Mouse (Mus musculus): ENCODE data around the gene Chd3. TPM values are rescaled to one million over a fixed set of nuclear protein-coding genes. Genes with fewer than 3 reads are reported as not detected.

Gene Chd3
- polyA plus RNA-seq, 1 experiment from 2014 or later, result 39.4 TPM

DNA sequence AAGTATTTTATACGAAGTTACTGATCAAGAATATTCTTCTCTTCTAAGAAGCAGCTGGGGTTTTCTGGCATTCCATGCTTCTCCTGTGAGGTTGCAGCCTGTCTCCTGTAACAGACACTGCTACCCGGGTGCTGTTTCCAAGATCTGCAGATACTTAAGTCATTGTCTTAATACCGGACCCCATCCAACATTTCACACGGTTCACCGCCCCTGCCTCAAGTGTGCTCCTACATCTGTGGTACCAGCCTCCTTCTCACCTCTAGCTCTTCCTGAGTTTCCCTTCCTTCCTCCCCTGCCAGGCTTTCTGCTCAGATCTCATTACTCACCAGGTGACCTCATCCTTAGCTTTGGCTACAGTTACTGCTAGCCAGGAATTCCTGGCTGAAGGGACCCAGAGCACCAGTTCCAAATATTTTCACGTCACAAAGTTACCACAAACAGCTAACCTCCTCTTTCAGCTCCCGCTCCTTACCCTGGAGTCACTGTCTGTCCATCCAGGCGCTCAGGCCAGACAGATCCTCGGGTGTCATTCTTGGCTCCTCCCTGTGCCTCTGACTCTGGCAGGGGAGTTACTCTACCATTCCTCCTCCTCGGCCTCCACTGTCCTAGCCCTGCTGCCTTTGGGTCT, 13.4 kb upstream of the Chd3 start:
- no peak overlapping the region for H3K9ac ChIP-seq (ENCODE audit: low read length)
- no peaks in the 10 kb centered on the region for H3K9me3 ChIP-seq (ENCODE audit: control insufficient read depth, low read length)
- WGBS, result 74% methylated on average over 10 of the region's 10 CpGs
- H3K27ac ChIP-seq (ENCODE audit: low read depth, low read length), result no peak overlapping the region
- no peaks in the 10 kb centered on the region for H3K4me1 ChIP-seq (ENCODE audit: control insufficient read depth, insufficient read depth, low read length)
- no peaks in the 10 kb centered on the region for H3K27me3 ChIP-seq (ENCODE audit: control insufficient read depth, insufficient read depth, low read length)
- no peaks in the 10 kb centered on the region for H3K36me3 ChIP-seq (ENCODE audit: control insufficient read depth, insufficient read depth, low read length)
- H3K4me3 ChIP-seq (ENCODE audit: low read depth, low read length), result no peak overlapping the region
- DNase-seq (ENCODE audit: low spot score, missing footprints) (no peak), ATAC-seq (ENCODE audit: low FRiP score) (no peak)
- no peak overlapping the region for H3K4me2 ChIP-seq

DNA sequence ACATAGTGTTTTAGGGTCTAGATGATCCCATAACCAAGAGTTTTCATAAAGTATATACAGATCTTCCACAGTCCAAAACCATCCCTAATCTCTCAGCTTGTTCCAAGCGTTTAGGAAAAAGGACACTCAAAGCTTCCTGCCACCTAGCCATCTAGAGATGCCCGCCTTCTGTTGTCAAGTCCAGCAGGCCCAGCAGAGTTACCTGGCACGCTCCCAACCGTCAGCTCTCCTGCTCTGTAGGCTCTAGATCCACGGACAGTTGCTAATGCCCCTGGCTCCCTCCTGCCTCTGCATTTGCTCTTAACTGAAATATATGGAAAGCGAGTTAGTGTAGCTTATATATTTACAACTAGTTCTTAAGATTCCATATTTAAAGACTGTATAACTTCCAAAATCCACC, 12.2 kb upstream of the Chd3 start:
- no peak overlapping the region for H3K9ac ChIP-seq (ENCODE audit: low read length)
- H3K4me1 ChIP-seq (ENCODE audit: control insufficient read depth, insufficient read depth, low read length), result no peaks in the 10 kb centered on the region
- ATAC-seq (ENCODE audit: low FRiP score), result no peak
- H3K4me3 ChIP-seq (ENCODE audit: low read depth, low read length), result no peak overlapping the region
- H3K36me3 ChIP-seq (ENCODE audit: control insufficient read depth, insufficient read depth, low read length), result no peaks in the 10 kb centered on the region
- DNase-seq (ENCODE audit: low spot score, missing footprints), result no peak
- no peak overlapping the region for H3K27ac ChIP-seq (ENCODE audit: low read depth, low read length)
- 87% methylated on average over 6 of the region's 6 CpGs for WGBS
- H3K4me2 ChIP-seq, result no peak overlapping the region
- no peaks in the 10 kb centered on the region for H3K27me3 ChIP-seq (ENCODE audit: control insufficient read depth, insufficient read depth, low read length)
- H3K9me3 ChIP-seq (ENCODE audit: control insufficient read depth, low read length), result no peaks in the 10 kb centered on the region

DNA sequence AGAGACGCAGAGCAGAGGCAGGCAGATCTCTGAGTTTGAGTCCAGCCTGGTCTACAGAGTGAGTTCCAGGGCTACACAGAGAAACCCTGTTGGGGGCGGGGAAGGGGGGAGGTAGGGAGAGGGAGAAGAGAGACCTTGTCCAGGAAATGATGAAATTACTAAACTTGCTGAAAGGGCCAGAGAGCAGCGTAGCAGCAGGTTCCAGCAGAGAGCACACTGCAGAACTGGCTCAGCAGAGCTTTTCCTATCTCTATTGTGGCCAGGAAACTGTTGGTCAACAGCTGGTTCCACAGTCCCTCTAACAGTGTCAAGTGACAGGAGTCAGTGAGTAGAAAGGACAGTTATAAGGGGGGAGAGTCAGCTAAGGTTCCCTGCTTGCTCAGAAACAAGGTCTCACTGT, 10.4 kb upstream of the Chd3 start:
- Histone ChIP-seq H3K4me1 (ENCODE audit: control insufficient read depth, insufficient read depth, low read length) (no peaks in the 10 kb centered on the region), H3K27ac (ENCODE audit: low read depth, low read length) (no peak overlapping the region), H3K4me2 (no peak overlapping the region), H3K9ac (ENCODE audit: low read length) (no peak overlapping the region), H3K27me3 (ENCODE audit: control insufficient read depth, insufficient read depth, low read length) (no peaks in the 10 kb centered on the region), H3K36me3 (ENCODE audit: control insufficient read depth, insufficient read depth, low read length) (no peaks in the 10 kb centered on the region), H3K4me3 (ENCODE audit: low read depth, low read length) (no peak overlapping the region), H3K9me3 (ENCODE audit: control insufficient read depth, low read length) (no peaks in the 10 kb centered on the region)
- 99% methylated on average over 3 of the region's 3 CpGs for WGBS
- ATAC-seq (ENCODE audit: low FRiP score) (no peak), DNase-seq (ENCODE audit: low spot score, missing footprints) (no peak)

DNA sequence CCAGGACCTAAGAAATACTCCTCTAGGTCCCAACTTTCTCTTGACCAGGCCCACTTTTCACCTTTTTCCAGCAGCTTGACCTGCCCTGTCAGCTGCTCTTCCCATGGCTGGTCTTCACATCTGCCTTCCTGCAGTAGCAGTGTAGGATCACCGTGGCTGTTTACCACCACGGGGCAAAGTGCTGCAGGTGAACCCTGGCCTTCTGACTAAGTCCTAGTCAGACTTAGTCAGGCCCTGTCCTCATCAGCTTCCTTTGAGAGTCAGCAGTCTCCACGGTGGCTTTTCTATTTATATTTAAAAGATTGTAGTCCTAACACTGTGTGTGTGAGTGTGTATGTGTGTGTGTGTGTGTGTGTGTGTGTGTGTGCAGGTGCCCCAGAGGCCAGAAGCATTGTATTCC, 8.6 kb upstream of the Chd3 start:
- WGBS, result 83% methylated on average over 3 of the region's 3 CpGs
- DNase-seq (ENCODE audit: low spot score, missing footprints) (no peak), ATAC-seq (ENCODE audit: low FRiP score) (no peak)
- H3K4me2 ChIP-seq, result no peak overlapping the region
- H3K4me3 ChIP-seq (ENCODE audit: low read depth, low read length), result no peak overlapping the region
- H3K27ac ChIP-seq (ENCODE audit: low read depth, low read length), result no peak overlapping the region
- H3K36me3 ChIP-seq (ENCODE audit: control insufficient read depth, insufficient read depth, low read length), result no peaks in the 10 kb centered on the region
- no peak overlapping the region for H3K9ac ChIP-seq (ENCODE audit: low read length)
- no peaks in the 10 kb centered on the region; the same call in 1 of the 2 replicates for H3K4me1 ChIP-seq (ENCODE audit: control insufficient read depth, insufficient read depth, low read length)
- H3K9me3 ChIP-seq (ENCODE audit: control insufficient read depth, low read length), result no peaks in the 10 kb centered on the region; the same call in 1 of the 2 replicates
- H3K27me3 ChIP-seq (ENCODE audit: control insufficient read depth, insufficient read depth, low read length), result no peaks in the 10 kb centered on the region

DNA sequence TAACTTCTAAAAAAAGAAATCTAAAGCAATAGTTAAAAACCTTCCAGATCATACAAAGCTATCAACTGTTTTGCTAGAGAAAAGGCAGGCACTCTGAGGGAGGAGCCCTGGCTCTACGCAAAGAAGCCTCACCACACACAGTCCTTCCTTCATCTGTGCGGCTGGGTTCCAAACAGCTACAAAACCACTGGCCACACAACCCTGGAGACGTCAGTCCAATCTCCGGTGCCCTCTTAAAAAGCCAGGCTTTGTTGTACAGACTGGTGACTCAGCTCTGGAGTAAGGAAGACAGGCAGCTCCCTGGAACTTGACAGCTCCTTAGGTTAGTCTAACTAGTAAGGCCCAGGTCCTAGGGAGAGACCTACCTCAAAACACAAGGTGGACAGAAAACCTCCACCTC, 6.4 kb upstream of the Chd3 start:
- Histone ChIP-seq H3K9ac (ENCODE audit: low read length) (no peak overlapping the region), H3K27ac (ENCODE audit: low read depth, low read length) (no peak overlapping the region), H3K36me3 (ENCODE audit: control insufficient read depth, insufficient read depth, low read length) (no peaks in the 10 kb centered on the region), H3K4me3 (ENCODE audit: low read depth, low read length) (no peak overlapping the region), H3K9me3 (ENCODE audit: control insufficient read depth, low read length) (no peaks in the 10 kb centered on the region; the same call in 1 of the 2 replicates), H3K27me3 (ENCODE audit: control insufficient read depth, insufficient read depth, low read length) (no peaks in the 10 kb centered on the region), H3K4me1 (ENCODE audit: control insufficient read depth, insufficient read depth, low read length) (peaks cover 11% of the 10 kb centered on the region), H3K4me2 (no peak overlapping the region)
- no peak for ATAC-seq (ENCODE audit: low FRiP score)
- whole genome bisulfite sequencing, result 91% methylated on average over 4 of the region's 4 CpGs
- DNase-seq (ENCODE audit: low spot score, missing footprints), result no peak

DNA sequence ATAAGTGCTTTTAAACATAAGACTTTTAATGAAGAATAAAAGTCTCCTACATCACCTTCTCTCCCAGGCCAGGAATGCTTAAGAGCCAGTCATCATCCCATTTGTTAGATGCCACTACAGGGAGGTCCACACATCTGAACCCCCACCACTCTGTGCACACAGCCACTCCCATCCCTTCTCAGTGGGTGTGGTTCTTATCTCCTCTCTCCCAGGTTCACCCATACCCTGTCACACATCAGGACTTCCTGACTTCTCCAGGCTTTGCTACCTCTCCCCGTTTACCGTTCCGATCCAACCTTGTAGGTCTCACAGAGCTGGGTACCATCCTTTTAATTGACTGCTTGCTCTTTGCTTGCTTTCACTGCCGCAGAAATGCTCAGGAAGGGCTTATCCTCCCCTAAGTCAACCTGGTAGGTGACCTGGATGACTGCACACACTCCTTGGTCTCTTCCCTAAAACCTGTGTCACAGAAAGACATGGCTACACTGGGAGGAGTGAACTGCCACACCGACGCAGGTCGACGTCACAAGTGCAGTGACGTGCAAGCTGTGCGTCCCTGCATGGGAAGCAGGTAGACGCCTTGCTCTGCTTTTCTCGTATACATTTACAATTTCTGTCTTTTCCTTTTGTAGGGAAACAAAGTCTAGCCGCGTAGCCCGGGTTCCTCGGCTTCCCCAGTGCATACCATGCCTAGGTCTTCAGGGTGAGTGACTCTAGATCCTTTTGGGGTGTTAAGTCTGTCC, 4.2 kb upstream of the Chd3 start:
- Histone ChIP-seq H3K36me3 (ENCODE audit: control insufficient read depth, insufficient read depth, low read length) (no peaks in the 10 kb centered on the region), H3K4me1 (ENCODE audit: control insufficient read depth, insufficient read depth, low read length) (peaks cover 18% of the 10 kb centered on the region), H3K4me2 (no peak overlapping the region), H3K27ac (ENCODE audit: low read depth, low read length) (no peak overlapping the region), H3K27me3 (ENCODE audit: control insufficient read depth, insufficient read depth, low read length) (no peaks in the 10 kb centered on the region), H3K9me3 (ENCODE audit: control insufficient read depth, low read length) (no peaks in the 10 kb centered on the region; the same call in 1 of the 2 replicates), H3K9ac (ENCODE audit: low read length) (no peak overlapping the region), H3K4me3 (ENCODE audit: low read depth, low read length) (no peak overlapping the region)
- DNase-seq (ENCODE audit: low spot score, missing footprints) (no peak), ATAC-seq (ENCODE audit: low FRiP score) (no peak)
- WGBS, result 89% methylated on average over 16 of the region's 16 CpGs

DNA sequence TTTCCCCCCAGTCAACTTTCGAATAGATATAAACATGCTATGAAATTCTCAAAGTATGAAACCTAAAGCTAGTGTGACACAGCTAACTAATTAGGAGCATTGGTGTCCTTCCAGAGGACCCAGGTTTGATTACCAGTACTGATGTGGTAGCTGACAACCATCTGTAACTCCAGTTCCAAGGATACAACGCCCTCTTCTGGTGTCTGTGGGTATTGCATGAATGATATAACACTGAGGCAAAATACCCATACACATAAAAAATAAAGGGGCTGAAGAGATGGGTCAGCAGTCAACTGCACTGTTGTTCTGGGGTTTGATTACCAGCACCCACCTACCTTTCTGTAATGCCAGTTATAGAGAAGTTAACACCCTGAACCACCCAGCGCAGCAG, 3.6 kb upstream of the Chd3 start:
- H3K9me3 ChIP-seq (ENCODE audit: control insufficient read depth, low read length), result no peaks in the 10 kb centered on the region; the same call in 1 of the 2 replicates
- no peak overlapping the region for H3K4me3 ChIP-seq (ENCODE audit: low read depth, low read length)
- ATAC-seq (ENCODE audit: low FRiP score) (no peak), DNase-seq (ENCODE audit: low spot score, missing footprints) (no peak)
- no peak overlapping the region for H3K27ac ChIP-seq (ENCODE audit: low read depth, low read length)
- H3K4me2 ChIP-seq, result no peak overlapping the region
- peaks cover 22% of the 10 kb centered on the region for H3K4me1 ChIP-seq (ENCODE audit: control insufficient read depth, insufficient read depth, low read length)
- no peak overlapping the region for H3K9ac ChIP-seq (ENCODE audit: low read length)
- H3K27me3 ChIP-seq (ENCODE audit: control insufficient read depth, insufficient read depth, low read length), result no peaks in the 10 kb centered on the region
- H3K36me3 ChIP-seq (ENCODE audit: control insufficient read depth, insufficient read depth, low read length), result no peaks in the 10 kb centered on the region
- 66% methylated on average over 3 of the region's 3 CpGs for WGBS

DNA sequence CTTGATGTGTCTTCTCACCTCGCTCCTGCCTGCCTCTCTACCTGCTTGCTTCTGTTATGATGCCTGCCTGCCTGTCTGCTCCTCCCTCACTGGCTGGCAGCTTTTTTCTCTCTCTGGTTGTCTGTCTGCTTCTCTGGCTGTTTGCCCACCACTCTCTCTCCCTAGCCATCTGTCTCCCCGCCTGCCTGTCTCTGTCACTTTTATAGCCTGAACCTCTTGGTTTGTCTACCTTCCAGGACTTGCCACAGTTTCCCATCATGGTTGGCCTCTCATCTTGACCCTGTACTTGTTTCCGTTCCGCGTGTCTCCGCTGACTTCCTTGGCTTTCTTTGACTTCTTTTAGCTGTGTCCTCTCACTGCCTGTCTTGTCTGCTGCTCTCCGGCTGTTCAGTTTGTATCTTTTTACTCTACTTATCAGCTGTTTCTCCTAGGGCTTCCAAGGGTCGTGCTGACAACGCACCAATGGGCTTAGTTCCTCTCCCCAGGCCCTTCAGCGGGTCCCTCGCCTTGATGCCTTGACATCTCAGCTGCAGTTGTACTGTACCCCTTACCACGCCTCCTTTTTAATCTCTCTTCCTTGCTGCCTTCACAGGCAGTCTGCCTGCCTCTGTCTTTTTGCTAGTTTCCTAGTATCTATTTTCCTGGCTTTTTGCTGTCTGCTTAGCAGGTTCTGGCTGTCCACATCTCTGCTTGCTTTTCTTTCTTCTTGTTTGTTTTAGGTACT, 3.0 kb upstream of the Chd3 start:
- Histone ChIP-seq H3K4me2 (no peak overlapping the region), H3K4me1 (ENCODE audit: control insufficient read depth, insufficient read depth, low read length) (peaks cover 27% of the 10 kb centered on the region), H3K4me3 (ENCODE audit: low read depth, low read length) (no peak overlapping the region), H3K36me3 (ENCODE audit: control insufficient read depth, insufficient read depth, low read length) (no peaks in the 10 kb centered on the region), H3K27me3 (ENCODE audit: control insufficient read depth, insufficient read depth, low read length) (no peaks in the 10 kb centered on the region), H3K9ac (ENCODE audit: low read length) (no peak overlapping the region), H3K9me3 (ENCODE audit: control insufficient read depth, low read length) (no peaks in the 10 kb centered on the region; the same call in 1 of the 2 replicates), H3K27ac (ENCODE audit: low read depth, low read length) (no peak overlapping the region)
- ATAC-seq (ENCODE audit: low FRiP score), result no peak
- no peak for DNase-seq (ENCODE audit: low spot score, missing footprints)
- 68% methylated on average over 12 of the region's 12 CpGs for WGBS

DNA sequence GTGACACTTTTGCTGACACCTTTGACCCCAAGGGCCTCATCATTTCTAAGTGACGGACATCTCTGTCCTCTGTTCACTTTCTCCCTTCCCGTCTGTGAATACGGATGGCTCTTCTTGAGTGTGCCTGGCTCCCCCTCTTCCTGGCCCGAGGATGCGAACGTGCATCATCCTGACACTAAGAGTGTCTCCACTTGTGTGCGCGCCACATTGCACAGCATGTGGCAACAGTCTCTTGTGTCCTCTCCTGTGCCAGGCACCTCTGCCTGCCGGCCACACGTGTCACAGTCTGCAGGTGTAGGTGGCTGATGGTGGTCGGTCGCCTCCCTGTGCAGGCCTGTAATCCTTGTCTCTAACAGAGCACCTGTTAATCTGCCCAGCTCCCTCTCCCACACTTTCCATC, 2.4 kb upstream of the Chd3 start:
- WGBS, result 33% methylated on average over 12 of the region's 12 CpGs
- Histone ChIP-seq H3K4me1 (ENCODE audit: control insufficient read depth, insufficient read depth, low read length) (peaks cover 29% of the 10 kb centered on the region), H3K27me3 (ENCODE audit: control insufficient read depth, insufficient read depth, low read length) (no peaks in the 10 kb centered on the region), H3K36me3 (ENCODE audit: control insufficient read depth, insufficient read depth, low read length) (no peaks in the 10 kb centered on the region), H3K27ac (ENCODE audit: low read depth, low read length) (peak overlapping the region; percentile 62; the same call in 1 of the 2 replicates), H3K4me3 (ENCODE audit: low read depth, low read length) (no peak overlapping the region), H3K9me3 (ENCODE audit: control insufficient read depth, low read length) (no peaks in the 10 kb centered on the region; the same call in 1 of the 2 replicates), H3K9ac (ENCODE audit: low read length) (0 out of 2 replicates have a peak overlapping the region, but pooled peaks have one; percentile 18), H3K4me2 (peak overlapping the region; percentile 36)
- no peak for ATAC-seq (ENCODE audit: low FRiP score)
- DNase-seq (ENCODE audit: low spot score, missing footprints), result no peak
